Mouse (Mus musculus) hindbrain, embryonic 10.5 days (tissue): Measurements from ENCODE around the gene Papss2. TPM values are rescaled to one million over a fixed set of nuclear protein-coding genes. Genes with fewer than 3 reads are reported as not detected.
"Not testable (repeated sequence)": the region's sequence is repeated elsewhere in the genome, so short reads cannot be mapped to it uniquely, and the experiment has no call there.

Source experiments
- DNase-seq: peaks from one replicate; pipeline ENCODE4 v3.0.0-alpha.2; 2017; ENCODE audit warnings: low spot score
- H3K27ac ChIP-seq: fragments of 300-500 bp; sonication (generic); 2 replicates; pipeline ENCODE4 v1.5.1; 2016; ENCODE audit warnings: mild to moderate bottlenecking, moderate library complexity
- H3K27me3 ChIP-seq: fragments of 300-500 bp; sonication (generic); 2 replicates; pipeline ENCODE4 v1.6.1; 2016; ENCODE audit warnings: mild to moderate bottlenecking; ENCODE audit not compliant: poor library complexity, insufficient read depth, severe bottlenecking
- H3K36me3 ChIP-seq: fragments of 300-500 bp; sonication (generic); 2 replicates; pipeline ENCODE4 v1.6.1; 2016; ENCODE audit warnings: mild to moderate bottlenecking, moderate library complexity
- H3K4me1 ChIP-seq: fragments of 300-500 bp; sonication (generic); replicated peaks from 2 replicates; pipeline ENCODE4 v1.6.1; 2016; ENCODE audit warnings: mild to moderate bottlenecking
- H3K4me3 ChIP-seq: fragments of 300-500 bp; sonication (generic); 2 replicates; pipeline ENCODE4 v1.5.1; 2016; ENCODE audit warnings: mild to moderate bottlenecking, moderate library complexity
- H3K9me3 ChIP-seq: fragments of 300-500 bp; sonication (generic); 2 replicates; pipeline ENCODE4 v1.6.1; 2016; ENCODE audit warnings: mild to moderate bottlenecking, moderate library complexity
- WGBS: fragments of 180-500 bp; shearing (Covaris S2); methylation state at CpG from one replicate; pipeline ENCODE4 v1.1.7; 2016; 5-methylcytosine and 5-hydroxymethylcytosine counted together
- polyA plus RNA-seq: library from polyadenylated mRNA; unstranded; fragments of >200 nt; fragmentation: Nextera tagmentation; extraction: Ambion mirVana; gene quantifications from 2 replicates; pipeline ENCODE4 v1.2.1, GENCODE M21; 2016

Gene Papss2
- polyA plus RNA-seq, 1 experiment from 2014 or later = 1.7 TPM

DNA sequence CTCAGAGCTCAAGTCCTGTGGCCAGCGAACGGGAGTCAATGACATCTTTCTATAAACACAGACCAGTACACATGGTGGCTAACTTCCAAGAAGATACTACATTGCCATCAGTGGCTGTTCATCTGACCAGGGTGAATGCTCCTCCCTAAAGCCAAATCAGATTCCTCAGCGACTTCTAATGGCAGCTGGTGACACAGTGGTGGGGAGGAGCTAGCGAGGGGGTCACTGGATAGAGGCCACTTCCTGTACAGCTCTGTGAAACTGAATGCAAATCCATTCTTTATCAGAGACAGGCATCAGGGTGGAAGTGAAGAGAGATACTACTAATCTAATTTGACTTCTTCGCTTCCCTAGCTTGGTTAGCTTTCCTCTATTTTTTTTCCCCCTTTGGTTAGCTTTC is 57.5 kb downstream of the Papss2 start:
- Histone ChIP-seq H3K4me1 (peaks cover 7% of the 10 kb centered on the region), H3K27ac (no peak overlapping the region), H3K4me3 (no peak overlapping the region), H3K27me3 (no peaks in the 10 kb centered on the region), H3K36me3 (no peaks in the 10 kb centered on the region), H3K9me3 (no peaks in the 10 kb centered on the region)
- DNase-seq = no peak
- WGBS = 89% methylated on average over 5 of the region's 5 CpGs

DNA sequence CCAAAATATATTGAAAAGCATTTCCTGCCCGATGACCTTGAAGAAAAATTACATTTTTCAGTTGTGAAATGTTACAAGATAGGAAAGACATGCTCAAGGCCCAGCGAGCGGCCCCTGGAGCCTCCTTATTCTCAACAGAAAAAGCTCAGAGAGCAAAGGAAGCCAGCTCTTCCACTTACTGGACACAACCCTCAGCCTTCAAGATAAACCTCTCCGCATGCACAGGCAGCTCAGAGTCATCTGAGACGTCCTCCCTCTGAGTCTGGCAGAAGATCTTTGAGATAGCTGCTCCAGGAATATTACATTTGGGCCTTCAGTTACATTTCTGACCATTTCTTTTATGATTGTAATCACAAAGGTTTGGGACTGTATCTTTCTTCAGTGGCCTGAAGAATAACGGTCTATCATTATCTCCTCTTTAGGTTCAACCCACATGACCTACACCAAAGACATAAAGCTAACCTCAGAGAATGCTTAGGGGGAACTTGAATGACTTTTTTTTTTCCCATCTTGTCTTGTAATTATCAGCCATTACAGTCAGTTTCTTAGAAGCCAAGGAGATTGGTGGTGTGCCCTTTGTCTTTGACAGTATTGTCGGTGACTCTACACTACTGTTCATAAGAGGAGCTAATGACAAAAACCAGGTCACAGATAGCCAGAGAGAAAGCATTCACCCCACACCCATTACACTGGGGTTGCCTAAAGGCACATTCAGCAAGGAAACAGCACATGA is 58.2 kb downstream of the Papss2 start:
- Histone ChIP-seq H3K4me3 (no peak overlapping the region), H3K36me3 (no peaks in the 10 kb centered on the region), H3K9me3 (no peaks in the 10 kb centered on the region), H3K4me1 (no peaks in the 10 kb centered on the region; the same call in 1 of the 2 replicates), H3K27ac (no peak overlapping the region), H3K27me3 (no peaks in the 10 kb centered on the region)
- WGBS = 89% methylated on average over 7 of the region's 7 CpGs
- no peak for DNase-seq

DNA sequence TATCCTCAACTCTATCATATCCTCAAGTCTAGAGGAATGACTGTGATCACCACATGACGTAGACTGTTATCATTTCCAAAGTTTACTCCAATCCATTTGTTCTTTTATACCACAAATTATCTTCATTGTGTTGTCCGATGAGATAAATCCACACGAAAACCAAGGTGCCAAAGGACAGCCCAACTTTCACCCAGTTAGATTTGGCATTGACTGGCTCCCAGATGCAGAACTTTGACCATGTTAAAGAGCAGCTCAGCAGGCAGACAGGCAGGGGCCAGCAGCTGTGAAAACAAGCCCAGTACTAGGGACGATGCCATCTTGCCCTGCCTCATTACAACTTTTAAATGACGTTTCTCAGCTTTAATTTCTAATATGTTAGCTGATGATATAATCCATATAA is 63.8 kb downstream of the Papss2 start:
- Histone ChIP-seq H3K9me3 (no peaks in the 10 kb centered on the region), H3K4me1 (no peaks in the 10 kb centered on the region), H3K27ac (no peak overlapping the region), H3K36me3 (peaks cover 7% of the 10 kb centered on the region; the same call in 1 of the 2 replicates), H3K4me3 (no peak overlapping the region), H3K27me3 (no peaks in the 10 kb centered on the region)
- whole genome bisulfite sequencing = 82% methylated on average over 5 of the region's 5 CpGs
- DNase-seq = no peak

DNA sequence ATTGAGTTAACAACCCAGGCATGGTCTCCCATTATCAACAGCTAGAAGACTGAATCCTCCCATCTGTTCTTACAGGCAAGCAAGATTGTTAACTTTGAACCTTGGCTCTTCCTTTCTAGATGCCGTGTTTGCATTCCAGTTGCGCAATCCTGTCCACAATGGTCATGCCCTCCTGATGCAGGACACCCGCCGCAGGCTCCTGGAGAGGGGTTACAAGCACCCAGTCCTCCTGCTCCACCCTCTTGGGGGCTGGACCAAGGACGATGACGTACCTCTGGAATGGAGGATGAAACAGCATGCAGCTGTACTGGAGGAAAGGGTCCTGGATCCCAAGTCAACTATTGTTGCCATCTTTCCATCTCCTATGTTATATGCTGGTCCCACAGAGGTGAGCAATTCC is 67.3 kb downstream of the Papss2 start:
- H3K36me3 ChIP-seq = peaks cover 11% of the 10 kb centered on the region; the same call in 1 of the 2 replicates
- no peak for DNase-seq
- WGBS = 93% methylated on average over 6 of the region's 6 CpGs

DNA sequence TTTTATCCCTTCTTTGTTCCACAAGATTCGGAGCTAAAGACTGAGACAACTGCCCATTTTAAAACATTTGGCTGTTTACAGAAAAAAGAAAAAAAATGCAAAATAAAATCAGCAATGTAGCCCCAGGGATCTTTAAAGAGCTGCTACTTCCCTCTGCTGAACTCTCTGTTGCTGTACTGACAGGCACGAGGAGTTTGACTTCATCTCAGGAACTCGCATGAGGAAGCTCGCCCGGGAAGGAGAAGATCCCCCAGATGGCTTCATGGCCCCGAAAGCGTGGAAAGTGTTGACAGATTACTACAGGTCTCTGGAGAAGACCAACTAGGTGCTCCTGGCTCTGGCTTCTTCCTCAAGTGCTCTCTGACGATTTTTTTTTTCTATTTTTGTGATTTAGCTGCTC is 69.7 kb downstream of the Papss2 start:
- no peak overlapping the region for H3K27ac ChIP-seq
- WGBS = 92% methylated on average over 8 of the region's 8 CpGs
- peaks cover 20% of the 10 kb centered on the region; the same call in 1 of the 2 replicates for H3K36me3 ChIP-seq
- no peak overlapping the region for H3K4me3 ChIP-seq
- H3K9me3 ChIP-seq = no peaks in the 10 kb centered on the region
- no peak for DNase-seq
- no peaks in the 10 kb centered on the region for H3K4me1 ChIP-seq
- no peaks in the 10 kb centered on the region for H3K27me3 ChIP-seq

More for the DNA sequence above, 67.3 kb downstream of the Papss2 start:
- H3K4me3 ChIP-seq = no peak overlapping the region
- H3K9me3 ChIP-seq = no peaks in the 10 kb centered on the region
- H3K4me1 ChIP-seq = no peaks in the 10 kb centered on the region
- H3K27me3 ChIP-seq = no peaks in the 10 kb centered on the region
- no peak overlapping the region for H3K27ac ChIP-seq

DNA sequence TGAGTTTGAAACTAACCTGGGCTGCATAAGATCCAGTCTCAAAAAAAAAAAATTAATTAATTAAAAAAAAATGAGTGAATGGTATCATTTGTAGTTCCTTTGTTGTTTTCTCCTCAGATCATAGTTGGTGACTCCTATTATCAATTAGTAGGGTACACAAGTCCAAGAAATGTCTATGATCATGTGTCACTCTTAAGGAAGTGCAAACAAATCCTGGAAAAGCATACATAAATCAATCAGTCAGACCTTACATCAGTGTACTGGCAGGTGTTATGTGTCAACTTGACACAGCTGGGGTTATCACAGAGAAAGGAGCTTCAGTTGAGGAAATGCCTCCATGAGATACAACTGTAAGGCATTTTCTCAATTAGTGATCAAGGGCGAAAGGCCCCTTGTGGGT is 72.2 kb downstream of the Papss2 start:
- DNase-seq, H3K4me3 ChIP-seq, H3K27me3 ChIP-seq, H3K9me3 ChIP-seq, H3K27ac ChIP-seq, H3K4me1 ChIP-seq: not testable (repeated sequence)
- WGBS = 97% methylated on average over 1 of the region's 1 CpGs
- peaks cover 42% of the 10 kb centered on the region for H3K36me3 ChIP-seq

DNA sequence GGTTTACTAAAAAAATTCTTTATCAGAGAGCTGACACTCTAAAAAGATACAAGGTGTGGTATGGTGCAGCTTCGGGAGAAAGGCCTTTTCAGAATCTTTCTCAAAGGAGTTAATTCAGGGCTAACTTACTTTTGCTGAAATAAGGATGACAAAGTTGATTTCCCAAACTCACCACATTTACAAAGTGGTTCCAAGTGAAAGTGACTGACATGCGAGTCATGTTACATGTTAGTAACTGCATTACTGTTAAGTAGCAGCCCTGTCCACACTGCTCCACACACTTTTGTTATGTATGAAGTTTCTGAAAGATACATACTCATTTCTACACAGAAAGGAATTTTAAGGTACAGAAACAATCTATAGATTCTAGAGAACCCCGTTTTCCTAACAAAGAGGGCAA is 80.2 kb downstream of the Papss2 start:
- Histone ChIP-seq H3K36me3 (peaks cover 95% of the 10 kb centered on the region), H3K27me3 (no peaks in the 10 kb centered on the region), H3K9me3 (no peaks in the 10 kb centered on the region), H3K4me1 (no peaks in the 10 kb centered on the region), H3K27ac (no peak overlapping the region), H3K4me3 (no peak overlapping the region)
- whole genome bisulfite sequencing = 93% methylated on average over 3 of the region's 3 CpGs
- no peak for DNase-seq

DNA sequence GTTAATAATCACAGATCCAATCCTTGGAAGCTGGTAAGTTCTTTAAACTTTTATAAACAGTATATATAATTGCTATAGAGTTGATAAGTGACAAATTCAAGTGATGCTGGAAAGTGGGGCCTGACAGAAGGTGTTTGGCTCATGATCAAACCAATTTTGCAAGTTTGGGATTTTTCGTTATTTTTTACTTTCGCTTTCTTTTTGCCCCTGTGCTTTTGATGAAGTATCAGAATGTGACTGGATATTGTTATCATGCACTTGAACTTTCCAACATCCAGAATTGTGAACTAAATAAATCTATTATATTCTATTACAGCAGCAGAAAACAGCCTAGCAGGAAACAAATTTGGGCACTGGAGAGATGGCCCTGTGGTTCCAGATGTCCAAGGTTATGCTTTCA is 85.3 kb downstream of the Papss2 start:
- Histone ChIP-seq H3K4me3 (no peak overlapping the region), H3K27ac (no peak overlapping the region), H3K27me3 (no peaks in the 10 kb centered on the region), H3K9me3 (no peaks in the 10 kb centered on the region), H3K4me1 (no peaks in the 10 kb centered on the region), H3K36me3 (peaks cover 94% of the 10 kb centered on the region)
- no peak for DNase-seq
- 90% methylated on average over 2 of the region's 2 CpGs for WGBS

DNA sequence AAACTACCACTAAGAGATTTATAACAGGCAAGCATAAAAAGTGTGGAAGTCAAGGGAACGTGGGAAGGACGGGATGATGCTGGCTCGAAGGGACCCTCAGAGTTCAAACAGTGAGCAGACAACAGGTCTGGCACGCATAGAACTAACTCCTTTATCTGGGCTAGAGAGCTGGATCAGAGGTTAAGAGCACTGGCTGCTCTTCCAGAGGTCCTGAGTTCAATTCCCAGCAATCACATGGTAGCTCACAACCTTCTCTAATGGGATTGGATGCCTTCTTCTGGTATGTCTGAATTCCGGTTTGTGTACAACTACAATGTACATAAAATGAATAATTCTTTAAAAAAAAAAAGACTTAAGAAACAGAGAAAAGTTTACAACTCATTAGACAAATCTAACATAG is 87.5 kb downstream of the Papss2 start:
- Histone ChIP-seq H3K36me3 (peaks cover 94% of the 10 kb centered on the region), H3K4me1 (no peaks in the 10 kb centered on the region), H3K9me3 (no peaks in the 10 kb centered on the region), H3K27me3 (no peaks in the 10 kb centered on the region), H3K27ac (no peak overlapping the region), H3K4me3 (no peak overlapping the region)
- DNase-seq = no peak
- 92% methylated on average over 5 of the region's 5 CpGs for WGBS

DNA sequence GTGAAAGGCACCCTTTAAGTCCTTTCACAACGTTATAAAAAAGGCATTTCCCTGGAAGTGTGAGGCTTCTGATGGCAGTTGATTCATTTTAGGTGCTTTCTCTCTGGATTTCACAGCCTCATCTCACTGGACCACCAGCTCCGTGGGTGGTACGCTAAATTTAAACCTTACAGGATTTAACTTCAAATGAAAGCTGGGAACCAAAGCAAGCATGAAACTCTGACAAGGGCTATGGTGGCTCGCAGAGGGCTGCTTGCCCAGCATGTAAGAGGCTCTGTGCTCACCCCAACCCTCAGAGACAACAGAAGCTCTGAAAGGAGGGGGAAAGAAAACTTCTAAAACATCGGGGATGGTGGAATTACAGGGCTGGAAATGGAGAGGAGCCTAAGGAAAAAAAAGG is 92.1 kb downstream of the Papss2 start:
- Histone ChIP-seq H3K27me3 (no peaks in the 10 kb centered on the region), H3K27ac (no peak overlapping the region), H3K9me3 (no peaks in the 10 kb centered on the region), H3K36me3 (peaks cover 83% of the 10 kb centered on the region), H3K4me3 (no peak overlapping the region), H3K4me1 (no peaks in the 10 kb centered on the region)
- WGBS = 91% methylated on average over 5 of the region's 5 CpGs
- DNase-seq = no peak

DNA sequence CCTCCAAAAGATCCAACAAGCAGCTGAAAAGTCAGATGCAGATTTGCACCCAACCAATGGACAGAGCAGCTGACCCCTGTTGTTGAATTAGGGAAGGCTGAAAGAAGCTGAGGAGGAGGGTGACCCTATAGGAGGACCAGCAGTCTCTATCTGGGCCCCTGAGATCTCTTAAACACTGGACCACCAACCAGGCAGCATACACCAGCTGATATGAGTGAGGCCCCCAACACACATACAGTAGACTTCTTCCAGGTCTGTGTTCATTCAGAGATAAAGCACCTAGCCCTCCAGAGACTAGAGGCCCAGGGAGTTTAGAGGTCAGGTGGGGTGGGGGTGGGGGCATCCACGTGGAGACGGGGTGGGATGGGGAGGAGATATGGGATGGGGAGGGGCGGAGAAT is 92.6 kb downstream of the Papss2 start:
- not testable (repeated sequence) for H3K4me1 ChIP-seq, H3K27me3 ChIP-seq, H3K27ac ChIP-seq, DNase-seq, H3K4me3 ChIP-seq, H3K9me3 ChIP-seq
- 93% methylated on average over 3 of the region's 3 CpGs for WGBS
- H3K36me3 ChIP-seq = peaks cover 84% of the 10 kb centered on the region

DNA sequence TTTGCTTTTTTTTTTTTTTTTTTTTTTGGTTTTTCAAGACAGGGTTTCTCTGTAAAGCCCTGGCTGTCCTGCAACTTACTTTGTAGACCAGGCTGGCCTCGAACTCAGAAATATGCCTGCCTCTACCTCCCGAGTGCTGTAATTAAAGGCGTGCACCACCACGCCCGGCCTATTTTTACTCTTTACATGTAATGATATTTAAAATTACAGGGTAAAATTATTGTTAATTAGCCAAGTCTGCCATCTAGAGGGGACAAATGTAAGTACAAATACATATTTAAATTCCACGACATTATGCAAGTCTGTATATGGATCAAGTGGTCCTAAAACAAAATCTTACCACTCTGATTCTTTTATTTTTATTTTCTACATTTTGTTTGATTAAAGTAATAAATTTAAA is 94.1 kb downstream of the Papss2 start:
- WGBS = 89% methylated on average over 6 of the region's 6 CpGs
- H3K36me3 ChIP-seq = peaks cover 84% of the 10 kb centered on the region
- no peak overlapping the region for H3K27ac ChIP-seq
- no peaks in the 10 kb centered on the region for H3K27me3 ChIP-seq
- H3K4me1 ChIP-seq = no peaks in the 10 kb centered on the region
- no peak for DNase-seq
- H3K9me3 ChIP-seq = no peaks in the 10 kb centered on the region
- no peak overlapping the region for H3K4me3 ChIP-seq

DNA sequence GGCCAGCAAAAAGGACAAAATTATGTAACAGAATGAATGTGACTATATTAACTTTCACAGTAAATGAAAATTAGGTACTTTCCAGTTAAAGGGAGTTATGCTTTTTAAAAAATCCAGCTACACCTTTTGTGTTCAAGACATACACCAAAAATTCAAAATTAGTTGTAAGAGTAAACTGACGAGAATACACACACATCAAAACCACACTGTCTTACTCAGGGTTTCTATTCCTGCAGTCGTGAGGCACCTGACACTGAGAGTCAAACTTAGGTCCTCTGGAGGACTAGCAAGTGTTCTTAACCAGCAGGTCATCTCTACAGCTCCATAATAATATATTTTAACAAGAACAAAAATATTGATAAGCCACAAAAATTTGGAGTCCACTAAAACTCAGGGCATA is 101.1 kb downstream of the Papss2 start:
- H3K4me1 ChIP-seq = no peaks in the 10 kb centered on the region
- H3K27ac ChIP-seq = no peak overlapping the region
- peaks cover 99% of the 10 kb centered on the region for H3K36me3 ChIP-seq
- WGBS = 95% methylated on average over 2 of the region's 2 CpGs
- no peaks in the 10 kb centered on the region for H3K9me3 ChIP-seq
- no peak overlapping the region for H3K4me3 ChIP-seq
- no peak for DNase-seq
- no peaks in the 10 kb centered on the region for H3K27me3 ChIP-seq

DNA sequence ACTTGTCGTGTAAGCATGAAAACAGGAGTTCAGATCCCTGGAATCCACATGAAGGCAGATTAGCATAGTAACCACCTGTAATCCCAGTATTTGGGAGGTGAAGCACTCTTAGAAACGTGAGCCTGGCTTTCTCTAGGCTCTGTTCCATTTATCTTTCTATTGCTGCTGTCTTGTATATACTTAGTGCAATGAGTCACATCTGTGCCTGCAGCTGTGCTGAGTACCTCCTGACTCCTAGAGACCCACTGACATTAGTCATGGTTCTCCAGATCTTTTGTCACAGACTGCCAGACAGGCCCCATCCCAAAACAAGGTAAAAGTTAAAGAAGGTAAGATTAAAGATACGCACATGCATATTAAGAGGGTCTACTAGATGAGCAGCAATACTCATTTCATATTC is 106.6 kb downstream of the Papss2 start:
- H3K36me3 ChIP-seq = peaks cover 94% of the 10 kb centered on the region
- 96% methylated on average over 3 of the region's 3 CpGs for WGBS
- no peak for DNase-seq
- H3K27me3 ChIP-seq = no peaks in the 10 kb centered on the region
- no peak overlapping the region for H3K27ac ChIP-seq
- H3K4me3 ChIP-seq = no peak overlapping the region
- no peaks in the 10 kb centered on the region for H3K9me3 ChIP-seq
- no peaks in the 10 kb centered on the region for H3K4me1 ChIP-seq
